Mouse (Mus musculus): ENCODE results near the gene Synpr.
A peak's percentile ranks its signal among the peaks of the same experiment; 100 is the strongest.

The Synpr gene

GRCm38 (mm10) chr14:13355569-13356362 is 71.2 kb downstream of the Synpr start:
- peak; percentile 58 for ATAC-seq (ENCODE audit: low TSS enrichment)

- ATAC-seq (ENCODE audit: low TSS enrichment) = no peak
These were observed 72.6 kb downstream of the Synpr start for GRCm38 (mm10) chr14:13357101-13357667.

- ATAC-seq (ENCODE audit: low TSS enrichment) = no peak
These were observed 73.5 kb downstream of the Synpr start for GRCm38 (mm10) chr14:13358037-13358436.

- ATAC-seq (ENCODE audit: low TSS enrichment) = no peak
These were observed 76.6 kb downstream of the Synpr start for GRCm38 (mm10) chr14:13361184-13361583.

- peak; percentile 47; the same call in 1 of the 2 replicates for ATAC-seq (ENCODE audit: low TSS enrichment)
These were observed 77.1 kb downstream of the Synpr start for GRCm38 (mm10) chr14:13361642-13362041.

- no peak for ATAC-seq (ENCODE audit: low TSS enrichment)
These were observed 83.7 kb downstream of the Synpr start for GRCm38 (mm10) chr14:13368309-13368708.

- no peak for ATAC-seq (ENCODE audit: low TSS enrichment)
These were observed 104.5 kb downstream of the Synpr start for GRCm38 (mm10) chr14:13389081-13389480.

GRCm38 (mm10) chr14:13389954-13390353 is 105.4 kb downstream of the Synpr start:
- no peak for ATAC-seq (ENCODE audit: low TSS enrichment)

GRCm38 (mm10) chr14:13399226-13400020 is 114.8 kb downstream of the Synpr start:
- peak; percentile 98 for ATAC-seq (ENCODE audit: low TSS enrichment)

GRCm38 (mm10) chr14:13411636-13412035 is 127.1 kb downstream of the Synpr start:
- no peak for ATAC-seq (ENCODE audit: low TSS enrichment)

- no peak for ATAC-seq (ENCODE audit: low TSS enrichment)
These were observed 156.1 kb downstream of the Synpr start for GRCm38 (mm10) chr14:13440723-13441122.

- ATAC-seq (ENCODE audit: low TSS enrichment) = no peak
These were observed 160.3 kb downstream of the Synpr start for GRCm38 (mm10) chr14:13444908-13445307.

GRCm38 (mm10) chr14:13453461-13454204 is 169.1 kb downstream of the Synpr start:
- ATAC-seq (ENCODE audit: low TSS enrichment) = peak; percentile 80

GRCm38 (mm10) chr14:13454991-13455390 is 170.4 kb downstream of the Synpr start:
- ATAC-seq (ENCODE audit: low TSS enrichment) = no peak

GRCm38 (mm10) chr14:13459333-13459732 is 174.8 kb downstream of the Synpr start:
- peak; percentile 96 for ATAC-seq (ENCODE audit: low TSS enrichment)

- ATAC-seq (ENCODE audit: low TSS enrichment) = no peak
These were observed 184.6 kb downstream of the Synpr start for GRCm38 (mm10) chr14:13469211-13469610.

- ATAC-seq (ENCODE audit: low TSS enrichment) = no peak
These were observed 193.2 kb downstream of the Synpr start for GRCm38 (mm10) chr14:13477821-13478220.

- no peak for ATAC-seq (ENCODE audit: low TSS enrichment)
These were observed 220.8 kb downstream of the Synpr start for GRCm38 (mm10) chr14:13505355-13505754.

GRCm38 (mm10) chr14:13518608-13519139 is 234.1 kb downstream of the Synpr start:
- peak; percentile 69 for ATAC-seq (ENCODE audit: low TSS enrichment)

- no peak for ATAC-seq (ENCODE audit: low TSS enrichment)
These were observed 234.8 kb downstream of the Synpr start for GRCm38 (mm10) chr14:13519239-13520011.

- ATAC-seq (ENCODE audit: low TSS enrichment) = peak; percentile 83
These were observed 263.2 kb downstream of the Synpr start for GRCm38 (mm10) chr14:13547746-13548145.
